Mouse (Mus musculus) liver, embryonic 12.5 days (tissue): ENCODE measurements around the gene Arf1. TPM values are rescaled to one million over a fixed set of nuclear protein-coding genes. Genes with fewer than 3 reads are reported as not detected.

Experiments
- ATAC-seq: fragments of 200-750 bp; cut with Nextera tagmentation; 2 replicates; pipeline ENCODE4 v1.8.0; 2017; ENCODE audit warnings: moderate number of reproducible peaks, mild to moderate bottlenecking, moderate library complexity
- H3K27ac ChIP-seq: fragments of 300-500 bp; sonication (generic); 2 replicates; pipeline ENCODE4 v1.5.1; 2016; ENCODE audit warnings: mild to moderate bottlenecking
- H3K27me3 ChIP-seq: fragments of 300-500 bp; sonication (generic); replicated peaks from 2 replicates; pipeline ENCODE4 v1.6.1; 2016; ENCODE audit warnings: mild to moderate bottlenecking, moderate library complexity
- H3K36me3 ChIP-seq: fragments of 300-500 bp; sonication (generic); 2 replicates; pipeline ENCODE4 v1.6.1; 2016; ENCODE audit warnings: mild to moderate bottlenecking, moderate library complexity
- H3K4me1 ChIP-seq: fragments of 300-500 bp; sonication (generic); 2 replicates; pipeline ENCODE4 v1.6.1; 2016
- H3K4me2 ChIP-seq: fragments of 300-500 bp; sonication (generic); 2 replicates; pipeline ENCODE4 v1.6.1; 2016; ENCODE audit warnings: mild to moderate bottlenecking, moderate library complexity
- H3K4me3 ChIP-seq: fragments of 300-500 bp; sonication (generic); 2 replicates; pipeline ENCODE4 v1.5.1; 2016; ENCODE audit warnings: mild to moderate bottlenecking, moderate library complexity
- H3K9ac ChIP-seq: fragments of 300-500 bp; sonication (generic); 2 replicates; pipeline ENCODE4 v1.6.1; 2016; ENCODE audit warnings: mild to moderate bottlenecking, moderate library complexity
- H3K9me3 ChIP-seq: fragments of 300-500 bp; sonication (generic); replicated peaks from 2 replicates; pipeline ENCODE4 v1.6.1; 2016; ENCODE audit warnings: mild to moderate bottlenecking, moderate library complexity
- WGBS: fragments of 180-500 bp; shearing (Covaris S2); methylation state at CpG from one replicate; pipeline ENCODE4 v1.1.7; 2016; ENCODE audit not compliant: insufficient replicate concordance; 5-methylcytosine and 5-hydroxymethylcytosine counted together
- polyA plus RNA-seq: library from polyadenylated mRNA; unstranded; fragments of >200 nt; fragmentation: Nextera tagmentation; extraction: Ambion mirVana; gene quantifications from 2 replicates; pipeline ENCODE4 v1.2.1, GENCODE M21; 2016

Gene Arf1
- polyA plus RNA-seq, 1 experiment from 2014 or later = 341 TPM

GRCm38 (mm10) chr11:59182864-59183331 lies 45.2 kb downstream of the Arf1 start, which contains the start of gene Gjc2:
Gene Gjc2 (minus strand): TSS chr11:59183213.
- peak within 1 kb of the TSS; percentile 59 for H3K27ac ChIP-seq
- peaks cover 34% of the 10 kb centered on the region for H3K27me3 ChIP-seq
- peak within 1 kb of the TSS; percentile 29 for H3K9ac ChIP-seq
- H3K4me1 ChIP-seq = peaks cover 26% of the 10 kb centered on the region
- H3K4me2 ChIP-seq = no peak within 1 kb of the TSS
- H3K9me3 ChIP-seq = no peaks in the 10 kb centered on the region
- H3K36me3 ChIP-seq = peaks cover 47% of the 10 kb centered on the region
- no peak for ATAC-seq
- no peak within 1 kb of the TSS for H3K4me3 ChIP-seq
- 60% methylated on average over 3 of the region's 3 CpGs for WGBS

GRCm38 (mm10) chr11:59176921-59177320 lies 51.1 kb downstream of the Arf1 start:
- Histone ChIP-seq H3K9ac (no peak overlapping the region), H3K9me3 (no peaks in the 10 kb centered on the region), H3K27ac (no peak overlapping the region), H3K4me1 (peaks cover 11% of the 10 kb centered on the region; the same call in 1 of the 2 replicates), H3K4me2 (peak overlapping the region; percentile 21; the same call in 1 of the 2 replicates), H3K27me3 (peaks cover 91% of the 10 kb centered on the region), H3K4me3 (peak overlapping the region; percentile 13; the same call in 1 of the 2 replicates), H3K36me3 (no peaks in the 10 kb centered on the region)
- WGBS = 12% methylated on average over 34 of the region's 34 CpGs
- no peak for ATAC-seq

GRCm38 (mm10) chr11:59176475-59176874 lies 51.6 kb downstream of the Arf1 start:
- no peaks in the 10 kb centered on the region for H3K9me3 ChIP-seq
- no peaks in the 10 kb centered on the region for H3K36me3 ChIP-seq
- H3K4me2 ChIP-seq = peak overlapping the region; percentile 21
- no peak overlapping the region for H3K9ac ChIP-seq
- H3K4me1 ChIP-seq = peaks cover 11% of the 10 kb centered on the region; the same call in 1 of the 2 replicates
- WGBS = 4% methylated on average over 48 of the region's 48 CpGs
- no peak overlapping the region for H3K27ac ChIP-seq
- H3K27me3 ChIP-seq = peaks cover 93% of the 10 kb centered on the region
- ATAC-seq = no peak
- H3K4me3 ChIP-seq = peak overlapping the region; percentile 13; the same call in 1 of the 2 replicates

GRCm38 (mm10) chr11:59174189-59174838 lies 53.8 kb downstream of the Arf1 start:
- 43% methylated on average over 6 of the region's 6 CpGs for WGBS
- Histone ChIP-seq H3K9ac (no peak overlapping the region), H3K4me2 (no peak overlapping the region), H3K9me3 (no peaks in the 10 kb centered on the region), H3K27me3 (peaks cover 78% of the 10 kb centered on the region), H3K36me3 (no peaks in the 10 kb centered on the region), H3K4me1 (peaks cover 16% of the 10 kb centered on the region; the same call in 1 of the 2 replicates), H3K4me3 (no peak overlapping the region), H3K27ac (no peak overlapping the region)
- no peak for ATAC-seq

- no peak for ATAC-seq
- peaks cover 22% of the 10 kb centered on the region for H3K4me1 ChIP-seq
- H3K27me3 ChIP-seq = peaks cover 41% of the 10 kb centered on the region
- no peak overlapping the region for H3K27ac ChIP-seq
- H3K4me2 ChIP-seq = no peak overlapping the region
- 59% methylated on average over 4 of the region's 4 CpGs for WGBS
- H3K9ac ChIP-seq = no peak overlapping the region
- no peak overlapping the region for H3K4me3 ChIP-seq
- no peaks in the 10 kb centered on the region for H3K36me3 ChIP-seq
- H3K9me3 ChIP-seq = no peaks in the 10 kb centered on the region
Observed at GRCm38 (mm10) chr11:59170549-59170948, 57.5 kb downstream of the Arf1 start.

- Histone ChIP-seq H3K36me3 (no peaks in the 10 kb centered on the region), H3K4me2 (no peak overlapping the region), H3K27me3 (peaks cover 33% of the 10 kb centered on the region), H3K9ac (no peak overlapping the region), H3K9me3 (no peaks in the 10 kb centered on the region), H3K27ac (0 out of 2 replicates have a peak overlapping the region, but pooled peaks have one; percentile 0), H3K4me1 (peaks cover 29% of the 10 kb centered on the region), H3K4me3 (no peak overlapping the region)
- ATAC-seq = no peak
- WGBS = 59% methylated on average over 3 of the region's 3 CpGs
Observed at GRCm38 (mm10) chr11:59169807-59170206, 58.3 kb downstream of the Arf1 start.

- ATAC-seq = no peak
- H3K4me3 ChIP-seq = no peak overlapping the region
- WGBS = 35% methylated on average over 2 of the region's 2 CpGs
- peak overlapping the region; percentile 92 for H3K9ac ChIP-seq
- no peaks in the 10 kb centered on the region for H3K9me3 ChIP-seq
- peak overlapping the region; percentile 100 for H3K27ac ChIP-seq
- peak overlapping the region; percentile 85; the same call in 1 of the 2 replicates for H3K4me2 ChIP-seq
- H3K4me1 ChIP-seq = peaks cover 58% of the 10 kb centered on the region
- H3K27me3 ChIP-seq = no peaks in the 10 kb centered on the region
- peaks cover 9% of the 10 kb centered on the region for H3K36me3 ChIP-seq
Observed at GRCm38 (mm10) chr11:59165616-59166241, 62.3 kb downstream of the Arf1 start.

- Histone ChIP-seq H3K27ac (peak overlapping the region; percentile 100), H3K4me2 (peak overlapping the region; percentile 85), H3K4me3 (peak overlapping the region; percentile 83), H3K9me3 (no peaks in the 10 kb centered on the region), H3K4me1 (peaks cover 58% of the 10 kb centered on the region), H3K36me3 (peaks cover 23% of the 10 kb centered on the region), H3K9ac (peak overlapping the region; percentile 92), H3K27me3 (no peaks in the 10 kb centered on the region)
- WGBS = 17% methylated on average over 9 of the region's 9 CpGs
- peak; percentile 80 for ATAC-seq
Observed at GRCm38 (mm10) chr11:59164384-59164783, 63.7 kb downstream of the Arf1 start.

- no peaks in the 10 kb centered on the region for H3K9me3 ChIP-seq
- peak within 1 kb of the TSS; percentile 83 for H3K4me3 ChIP-seq
- peak within 1 kb of the TSS; percentile 92 for H3K9ac ChIP-seq
- H3K27me3 ChIP-seq = no peaks in the 10 kb centered on the region
- peak; percentile 90 for ATAC-seq
- H3K4me2 ChIP-seq = peak within 1 kb of the TSS; percentile 85
- H3K27ac ChIP-seq = peak within 1 kb of the TSS; percentile 100
- WGBS = under 1% methylated on average over 61 of the region's 68 CpGs
- H3K4me1 ChIP-seq = peaks cover 58% of the 10 kb centered on the region
- peaks cover 31% of the 10 kb centered on the region for H3K36me3 ChIP-seq
Observed at GRCm38 (mm10) chr11:59163255-59164236, 64.5 kb downstream of the Arf1 start, which contains the start of gene Iba57. Gene Iba57 (minus strand): TSS chr11:59163739.

- WGBS = 49% methylated on average over 9 of the region's 9 CpGs
- Histone ChIP-seq H3K4me1 (peaks cover 53% of the 10 kb centered on the region), H3K27ac (peak overlapping the region; percentile 100), H3K9ac (peak overlapping the region; percentile 92), H3K4me2 (peak overlapping the region; percentile 85), H3K36me3 (peaks cover 40% of the 10 kb centered on the region), H3K9me3 (no peaks in the 10 kb centered on the region), H3K4me3 (peak overlapping the region; percentile 83), H3K27me3 (no peaks in the 10 kb centered on the region)
- peak; percentile 1 for ATAC-seq
Observed at GRCm38 (mm10) chr11:59162443-59163254, 65.4 kb downstream of the Arf1 start.
